Mouse (Mus musculus): ENCODE measurements around the gene Pkmyt1.
"Not testable (repeated sequence)": the region's sequence is repeated elsewhere in the genome, so short reads cannot be mapped to it uniquely, and the experiment has no call there.

Gene Pkmyt1

GRCm38 (mm10) chr17:23747471-23747870 is 21.3 kb downstream of the Pkmyt1 start:
- no peak for DNase-seq (ENCODE audit: low read depth)

- no peak for DNase-seq (ENCODE audit: low read depth)
Measured at GRCm38 (mm10) chr17:23748026-23748425, 21.9 kb downstream of the Pkmyt1 start.

- DNase-seq (ENCODE audit: low read depth) = peak; percentile 93
Measured at GRCm38 (mm10) chr17:23748631-23749391, 22.7 kb downstream of the Pkmyt1 start.

- DNase-seq (ENCODE audit: low read depth) = no peak
Measured at GRCm38 (mm10) chr17:23749400-23750191, 23.5 kb downstream of the Pkmyt1 start.

GRCm38 (mm10) chr17:23755689-23756088 is 29.6 kb downstream of the Pkmyt1 start:
- DNase-seq (ENCODE audit: low read depth) = no peak

GRCm38 (mm10) chr17:23757581-23757980 is 31.4 kb downstream of the Pkmyt1 start:
- DNase-seq (ENCODE audit: low read depth) = no peak

GRCm38 (mm10) chr17:23758801-23759200 is 32.7 kb downstream of the Pkmyt1 start:
- no peak for DNase-seq (ENCODE audit: low read depth)

- no peak for DNase-seq (ENCODE audit: low read depth)
Measured at GRCm38 (mm10) chr17:23760231-23760630, 34.1 kb downstream of the Pkmyt1 start.

GRCm38 (mm10) chr17:23761155-23761554 is 35.0 kb downstream of the Pkmyt1 start:
- no peak for DNase-seq (ENCODE audit: low read depth)

- no peak for DNase-seq (ENCODE audit: low read depth)
Measured at GRCm38 (mm10) chr17:23762976-23763375, 36.8 kb downstream of the Pkmyt1 start.

- DNase-seq (ENCODE audit: low read depth) = peak; percentile 14
Measured at GRCm38 (mm10) chr17:23770493-23770892, 44.4 kb downstream of the Pkmyt1 start.

- DNase-seq (ENCODE audit: low read depth) = peak; percentile 52
Measured at GRCm38 (mm10) chr17:23770896-23771283, 44.8 kb downstream of the Pkmyt1 start.

GRCm38 (mm10) chr17:23771284-23772218 is 45.4 kb downstream of the Pkmyt1 start, which contains the start of gene Flywch1:
Gene Flywch1 (minus strand): TSS chr17:23771602.
- peak; percentile 99 for DNase-seq (ENCODE audit: low read depth)

- DNase-seq (ENCODE audit: low read depth) = not testable (repeated sequence)
Measured at GRCm38 (mm10) chr17:23772219-23772556, 46.1 kb downstream of the Pkmyt1 start.

- no peak for DNase-seq (ENCODE audit: low read depth)
Measured at GRCm38 (mm10) chr17:23773676-23774075, 47.5 kb downstream of the Pkmyt1 start.

- DNase-seq (ENCODE audit: low read depth) = peak; percentile 88
Measured at GRCm38 (mm10) chr17:23774090-23774489, 48.0 kb downstream of the Pkmyt1 start.

- DNase-seq (ENCODE audit: low read depth) = no peak
Measured at GRCm38 (mm10) chr17:23776216-23776615, 50.1 kb downstream of the Pkmyt1 start.

- no peak for DNase-seq (ENCODE audit: low read depth)
Measured at GRCm38 (mm10) chr17:23777141-23777540, 51.0 kb downstream of the Pkmyt1 start.

- DNase-seq (ENCODE audit: low read depth) = no peak
Measured at GRCm38 (mm10) chr17:23778447-23778846, 52.3 kb downstream of the Pkmyt1 start.

GRCm38 (mm10) chr17:23783352-23783751 is 57.2 kb downstream of the Pkmyt1 start:
- DNase-seq (ENCODE audit: low read depth) = peak; percentile 76

- DNase-seq (ENCODE audit: low read depth) = no peak
Measured at GRCm38 (mm10) chr17:23785561-23786471, 59.7 kb downstream of the Pkmyt1 start, which contains the start of gene Flywch2. Gene Flywch2 (minus strand): TSS chr17:23786081.

All from NIH3T3 (cell line).